Mouse (Mus musculus): ENCODE results near the gene Rab3gap2.

GRCm38 (mm10) chr1:185274819-185275545, 71.1 kb downstream of the Rab3gap2 start:
- TF ChIP-seq CTCF (IDR thresholded peaks at IDR 0.05; ENCODE audit: extremely low read depth, insufficient read length, insufficient replicate concordance, low read depth, low read length) = no peak
- TF ChIP-seq POLR2A (IDR thresholded peaks at IDR 0.05; ENCODE audit: low read depth, low read length) = no peak
